Mouse (Mus musculus) brain, embryonic 14.5 days (tissue): ENCODE measurements at regions not wholly inside any gene's neighbourhood (a gene's known extent, or its start where the extent isn't known, plus 50 kb on each side); places are given as distances from the start of the nearest gene placed in this dataset.

Source experiments
- CTCF ChIP-seq: fragments of 200-500 bp; IDR thresholded peaks from 2 replicates; pipeline ENCODE4 v1.5.1; 2012; ENCODE audit warnings: inconsistent platforms, mild to moderate bottlenecking, moderate library complexity, borderline replicate concordance; ENCODE audit not compliant: insufficient read depth, insufficient read length; ENCODE audit errors: extremely low read depth
- POLR2A ChIP-seq: fragments of 200-500 bp; IDR thresholded peaks from 2 replicates; pipeline ENCODE4 v1.6.1; 2012; ENCODE audit warnings: mild to moderate bottlenecking, inconsistent platforms, borderline replicate concordance; ENCODE audit not compliant: poor library complexity, insufficient read depth, insufficient read length, severe bottlenecking; ENCODE audit errors: extremely low read depth

DNA sequence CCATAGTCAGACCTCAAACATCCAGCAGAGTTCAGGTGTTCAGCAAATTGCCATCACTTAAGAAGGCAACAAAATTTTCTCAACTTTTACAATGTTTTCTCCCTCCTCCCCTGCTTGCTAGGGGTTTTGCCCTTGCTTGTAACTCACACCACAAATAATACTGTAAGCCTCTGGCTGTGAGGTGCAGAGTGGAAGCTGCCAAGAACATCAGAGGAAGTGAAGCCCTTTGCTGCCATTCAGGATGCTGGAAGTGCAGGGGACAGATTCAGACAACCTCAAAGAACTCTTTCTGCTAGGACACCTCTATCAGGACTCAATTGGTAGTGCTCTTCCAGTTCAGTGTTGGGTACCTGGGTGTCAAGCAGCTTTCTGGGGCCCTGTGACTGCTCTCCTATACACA, 92.4 kb upstream of the Jun start:
- TF ChIP-seq CTCF (no peak), POLR2A (no peak)
